ENCODE assay signal across 25 mouse cellular contexts in genomic region chr4:127181010-127181409, GRCm38 (mm10). TPM values are rescaled to one million over a fixed set of nuclear protein-coding genes. Genes with fewer than 3 reads are reported as not detected.
A peak's percentile ranks its signal among the peaks of the same experiment; 100 is the strongest.
DNase-seq lines count a peak whose midpoint lies in the region; ATAC-seq and TF ChIP-seq lines count a peak whose summit lies in the region.
"Had no signal": no experiment of that assay in that cellular context is flagged by ENCODE, and none has a peak within 500 bp of the region (broad histone marks: within the 10 kb centered on the region; RNA-seq: fewer than 3 reads in every experiment).

No protein-coding gene starts in this region.

- no peaks in the 10 kb centered on the region for H3K27me3 ChIP-seq in midbrain, embryonic 11.5 days (ENCODE audit: control insufficient read depth, insufficient read depth, low read length)
- no peaks in the 10 kb centered on the region for H3K27me3 ChIP-seq in midbrain, postnatal 0 days (ENCODE audit: insufficient read depth, low read length)
- H3K27me3 ChIP-seq in E14TG2a.4 (ENCODE audit: insufficient read depth, low read length): no peaks in the 10 kb centered on the region
- peaks cover 13% of the 10 kb centered on the region; the same call in 1 of the 2 replicates for H3K27me3 ChIP-seq in intestine, embryonic 15.5 days (replicated peaks)
- H3K27me3 ChIP-seq: forebrain, embryonic 15.5 days had no signal

- H3K9ac ChIP-seq in midbrain, embryonic 11.5 days (ENCODE audit: low read length): no peak overlapping the region
- H3K9ac ChIP-seq in midbrain, postnatal 0 days (replicated peaks; ENCODE audit: low read length, poor library complexity, severe bottlenecking): no peak overlapping the region
- H3K9ac ChIP-seq in intestine, embryonic 15.5 days: no peak overlapping the region
- H3K9ac ChIP-seq: embryonic facial prominence, embryonic 13.5 days; forebrain, embryonic 12.5 days; forebrain, embryonic 15.5 days; heart, embryonic 12.5 days; heart, embryonic 15.5 days had no signal

- peaks cover 3% of the 10 kb centered on the region for H3K4me1 ChIP-seq in midbrain, embryonic 11.5 days (ENCODE audit: control insufficient read depth, insufficient read depth, low read length)
- H3K4me1 ChIP-seq in midbrain, postnatal 0 days (ENCODE audit: insufficient read depth, low read length): peaks cover 14% of the 10 kb centered on the region
- peaks cover 73% of the 10 kb centered on the region for H3K4me1 ChIP-seq in E14TG2a.4 (replicated peaks; ENCODE audit: low read depth, low read length)
- H3K4me1 ChIP-seq in intestine, embryonic 15.5 days (replicated peaks): no peaks in the 10 kb centered on the region
- H3K4me1 ChIP-seq: embryonic facial prominence, embryonic 13.5 days; heart, embryonic 12.5 days; heart, embryonic 15.5 days had no signal

- no peaks in the 10 kb centered on the region for H3K9me3 ChIP-seq in midbrain, embryonic 11.5 days (ENCODE audit: control insufficient read depth, low read length)
- no peaks in the 10 kb centered on the region for H3K9me3 ChIP-seq in midbrain, postnatal 0 days (ENCODE audit: low read length)
- H3K9me3 ChIP-seq in E14TG2a.4 (ENCODE audit: low read length): peaks cover 6% of the 10 kb centered on the region; the same call in 1 of the 2 replicates
- H3K9me3 ChIP-seq in intestine, embryonic 15.5 days: no peaks in the 10 kb centered on the region
- H3K9me3 ChIP-seq: embryonic facial prominence, embryonic 10.5 days; embryonic facial prominence, embryonic 13.5 days; forebrain, embryonic 12.5 days; forebrain, embryonic 15.5 days; heart, embryonic 12.5 days; heart, embryonic 15.5 days; hindbrain, embryonic 10.5 days had no signal

- no peak for ATAC-seq in midbrain, embryonic 11.5 days (ENCODE audit: low FRiP score)
- no peak for ATAC-seq in midbrain, postnatal 0 days (ENCODE audit: low FRiP score)
- ATAC-seq in intestine, embryonic 15.5 days: no peak
- ATAC-seq: forebrain, embryonic 15.5 days; inflammation-experienced regulatory T-cells, adult 6 months; intestine, postnatal 0 days had no signal

- peak; percentile 30 for DNase-seq in cerebellum, adult 9-11 months
- no peak for DNase-seq in cerebellum, postnatal 10 days
- peak; percentile 10 for DNase-seq in midbrain, embryonic 11.5 days (ENCODE audit: low spot score, missing footprints)
- DNase-seq in midbrain, postnatal 0 days (ENCODE audit: low spot score): no peak
- DNase-seq in R1 (ENCODE audit: low read depth, low spot score): peak; percentile 52
- DNase-seq: adrenal gland, postnatal 10 days; adrenal gland, postnatal 36 days; B cell, adult 2 months; embryo, embryonic 11 days; gastrocnemius, postnatal 25 days; heart, adult 18-20 months; heart, postnatal 10 days; heart, postnatal 36 days had no signal

- H3K4me3 ChIP-seq in midbrain, embryonic 11.5 days (ENCODE audit: low read depth, low read length): no peak overlapping the region
- no peak overlapping the region for H3K4me3 ChIP-seq in midbrain, postnatal 0 days (ENCODE audit: low read depth, low read length)
- peak overlapping the region; percentile 61 for H3K4me3 ChIP-seq in E14TG2a.4 (replicated peaks; ENCODE audit: low read length)
- H3K4me3 ChIP-seq in intestine, embryonic 15.5 days (replicated peaks): no peak overlapping the region
- H3K4me3 ChIP-seq: embryonic facial prominence, embryonic 10.5 days; embryonic facial prominence, embryonic 13.5 days; erythroblast, embryonic 14.5 days; forebrain, embryonic 12.5 days; forebrain, embryonic 15.5 days; heart, embryonic 12.5 days; heart, embryonic 15.5 days; hindbrain, embryonic 10.5 days had no signal

- no peak for TF ChIP-seq CTCF in midbrain, postnatal 0 days (IDR thresholded peaks at IDR 0.05)
- TF ChIP-seq CTCF in E14TG2a.4 (conservative IDR thresholded peaks at IDR 0.05; ENCODE audit: low read length): no peak

- H3K4me2 ChIP-seq in midbrain, embryonic 11.5 days: no peak overlapping the region
- no peak overlapping the region for H3K4me2 ChIP-seq in midbrain, postnatal 0 days (ENCODE audit: low read depth, low read length, poor library complexity, severe bottlenecking)
- no peak overlapping the region for H3K4me2 ChIP-seq in intestine, embryonic 15.5 days (replicated peaks)
- H3K4me2 ChIP-seq: embryonic facial prominence, embryonic 13.5 days; forebrain, embryonic 12.5 days; forebrain, embryonic 15.5 days; heart, embryonic 12.5 days; heart, embryonic 15.5 days had no signal

- 82% methylated on average over 9 of the region's 9 CpGs for WGBS in midbrain, embryonic 11.5 days
- WGBS in midbrain, postnatal 0 days: 88% methylated on average over 9 of the region's 9 CpGs
- WGBS in intestine, embryonic 15.5 days: 81% methylated on average over 9 of the region's 9 CpGs

- H3K27ac ChIP-seq in midbrain, embryonic 11.5 days (ENCODE audit: low read depth, low read length): no peak overlapping the region
- no peak overlapping the region for H3K27ac ChIP-seq in midbrain, postnatal 0 days (ENCODE audit: low read depth, low read length)
- H3K27ac ChIP-seq in intestine, embryonic 15.5 days: no peak overlapping the region
- H3K27ac ChIP-seq: embryonic facial prominence, embryonic 10.5 days; embryonic facial prominence, embryonic 13.5 days; forebrain, embryonic 12.5 days; forebrain, embryonic 15.5 days; heart, embryonic 15.5 days; hindbrain, embryonic 10.5 days had no signal

- no peaks in the 10 kb centered on the region for H3K36me3 ChIP-seq in midbrain, embryonic 11.5 days (ENCODE audit: control insufficient read depth, insufficient read depth, low read length)
- no peaks in the 10 kb centered on the region for H3K36me3 ChIP-seq in midbrain, postnatal 0 days (ENCODE audit: insufficient read depth, low read length)
- peaks cover 19% of the 10 kb centered on the region for H3K36me3 ChIP-seq in E14TG2a.4 (ENCODE audit: insufficient read depth, low read length)
- no peaks in the 10 kb centered on the region for H3K36me3 ChIP-seq in intestine, embryonic 15.5 days
- H3K36me3 ChIP-seq: embryonic facial prominence, embryonic 10.5 days; embryonic facial prominence, embryonic 13.5 days; forebrain, embryonic 12.5 days; forebrain, embryonic 15.5 days; heart, embryonic 12.5 days; heart, embryonic 15.5 days; hindbrain, embryonic 10.5 days had no signal

RNA-seq across cellular contexts. Expression of gene Dlgap3, which starts 12.0 kb away (rescaled TPM):
- 4.0 and 4.4 TPM in 2 replicates for polyA plus RNA-seq in midbrain, embryonic 11.5 days (2014; fragmentation: Nextera tagmentation; extraction: Ambion mirVana)
- 131 and 156 TPM in 2 replicates for total RNA-seq in midbrain, postnatal 0 days (2014; rRNA removed)
- 34.5 and 34.8 TPM in 2 replicates for polyA plus RNA-seq in midbrain, postnatal 0 days (2015; fragmentation: Nextera tagmentation; extraction: Ambion mirVana)
- 1.1 and 1.2 TPM in 2 replicates for polyA plus RNA-seq in intestine, embryonic 15.5 days (2015; fragmentation: Nextera tagmentation; extraction: Ambion mirVana)
- polyA plus RNA-seq: erythroblast, embryonic 14.5 days; inflammation-experienced regulatory T-cells, adult 6 months had no signal

RNA-seq across cellular contexts. Expression of gene Tmem35b, which starts 57.5 kb away (rescaled TPM):
- 14.3 and 16.0 TPM in 2 replicates for polyA plus RNA-seq in midbrain, embryonic 11.5 days (2014; fragmentation: Nextera tagmentation; extraction: Ambion mirVana)
- total RNA-seq in midbrain, postnatal 0 days (2014; rRNA removed): 2.4 and 5.4 TPM in 2 replicates
- 12.8 and 14.0 TPM in 2 replicates for polyA plus RNA-seq in midbrain, postnatal 0 days (2015; fragmentation: Nextera tagmentation; extraction: Ambion mirVana)
- polyA plus RNA-seq in intestine, embryonic 15.5 days (2015; fragmentation: Nextera tagmentation; extraction: Ambion mirVana): 23.2 and 25.7 TPM in 2 replicates

Comparison
In these comparisons a context has a peak if more than half of its experiments do, and no peak if none do; other contexts are left out.
1. DNase-seq: peak in cerebellum, adult 9-11 months (single experiment), midbrain, embryonic 11.5 days (single experiment) and R1 (single experiment); none in cerebellum, postnatal 10 days (0 of 2) and midbrain, postnatal 0 days (single experiment).